Mouse (Mus musculus) MEL (cell line): ENCODE data around the gene Smchd1. TPM values are rescaled to one million over a fixed set of nuclear protein-coding genes. Genes with fewer than 3 reads are reported as not detected.

Source experiments
- DNase-seq: peaks from one replicate; pipeline ENCODE4 v3.0.0; 2011; ENCODE audit warnings: low read depth, low spot score
- H3K27ac ChIP-seq: 2 replicates; pipeline ENCODE4 v1.5.1; 2012; ENCODE audit warnings: low read depth, mild to moderate bottlenecking, control low read depth, low read length, moderate library complexity; ENCODE audit not compliant: control insufficient read depth
- H3K27me3 ChIP-seq, 2 experiments: fragments of 150-350 bp in 1 of 2; sonication (generic) in 1 of 2; 2 replicates each; pipeline ENCODE4 v1.6.1; 2012; ENCODE audit warnings: low read length in 2 of 2, mild to moderate bottlenecking in 2 of 2, improper control_type of control experiment in 1 of 2, moderate library complexity in 1 of 2; ENCODE audit not compliant: insufficient read depth in 2 of 2, control insufficient read depth in 1 of 2
- H3K36me3 ChIP-seq, 2 experiments: 2 replicates each; pipeline ENCODE4 v1.6.1; 2012 to 2014; ENCODE audit warnings: low read length in 2 of 2, improper control_type of control experiment in 1 of 2, inconsistent platforms in 1 of 2, mild to moderate bottlenecking in 1 of 2; ENCODE audit not compliant: insufficient read depth in 2 of 2, control insufficient read depth in 1 of 2
- H3K4me1 ChIP-seq, 2 experiments: fragments of 150-350 bp in 1 of 2; sonication (generic) in 1 of 2; 2 replicates each; pipeline ENCODE4 v1.6.1; 2012; ENCODE audit warnings: low read length in 2 of 2, improper control_type of control experiment in 1 of 2, mild to moderate bottlenecking in 1 of 2; ENCODE audit not compliant: insufficient read depth in 2 of 2, control insufficient read depth in 1 of 2
- H3K4me3 ChIP-seq, 2 experiments: fragments of 150-350 bp in 1 of 2; sonication (generic) in 1 of 2; 2 replicates each; pipeline ENCODE4 v1.5.1; 2012; ENCODE audit warnings: low read depth in 2 of 2, low read length in 2 of 2, mild to moderate bottlenecking in 2 of 2, moderate library complexity in 2 of 2, control low read depth in 1 of 2, improper control_type of control experiment in 1 of 2; ENCODE audit not compliant: control insufficient read depth in 1 of 2, insufficient read depth in 1 of 2
- H3K79me2 ChIP-seq: 2 replicates; pipeline ENCODE4 v1.6.1; 2012; ENCODE audit warnings: mild to moderate bottlenecking, low read length, moderate library complexity; ENCODE audit not compliant: control insufficient read depth, poor library complexity, insufficient read depth
- H3K9ac ChIP-seq: 2 replicates; pipeline ENCODE4 v1.6.1; 2012; ENCODE audit warnings: low read depth, mild to moderate bottlenecking, control low read depth, low read length, moderate library complexity; ENCODE audit not compliant: control insufficient read depth, poor library complexity, severe bottlenecking
- H3K9me3 ChIP-seq: fragments of 150-350 bp; sonication (generic); replicated peaks from 2 replicates; pipeline ENCODE4 v1.6.1; 2012; ENCODE audit warnings: mild to moderate bottlenecking, low read length, improper control_type of control experiment, moderate library complexity; ENCODE audit not compliant: insufficient read depth
- BHLHE40 ChIP-seq: IDR thresholded peaks from 2 replicates; pipeline ENCODE4 v1.6.1; 2012; ENCODE audit warnings: low read depth, mild to moderate bottlenecking, inconsistent platforms, low read length, improper control_type of control experiment, borderline replicate concordance
- ELF1 ChIP-seq: IDR thresholded peaks from 2 replicates; pipeline ENCODE4 v1.6.1; 2014; ENCODE audit warnings: low read depth, mild to moderate bottlenecking, inconsistent platforms, low read length, improper control_type of control experiment, moderate library complexity
- EP300 ChIP-seq, 2 experiments: IDR thresholded peaks; 2 replicates each; pipeline ENCODE4 v1.6.1; 2011; ENCODE audit warnings: improper control_type of control experiment in 2 of 2, low read length in 2 of 2, low read depth in 1 of 2, mild to moderate bottlenecking in 1 of 2
- GABPA ChIP-seq: IDR thresholded peaks from 2 replicates; pipeline ENCODE4 v1.6.1; 2012; ENCODE audit warnings: low read depth, mild to moderate bottlenecking, inconsistent platforms, low read length, improper control_type of control experiment, moderate library complexity
- MAX ChIP-seq: IDR thresholded peaks from 2 replicates; pipeline ENCODE4 v1.6.1; 2011; ENCODE audit warnings: low read length, improper control_type of control experiment
- MXI1 ChIP-seq: IDR thresholded peaks from 2 replicates; pipeline ENCODE4 v1.6.1; 2011; ENCODE audit warnings: mild to moderate bottlenecking, low read depth, low read length, improper control_type of control experiment
- TCF12 ChIP-seq: IDR thresholded peaks from 2 replicates; pipeline ENCODE4 v1.6.1; 2014; ENCODE audit warnings: low read depth, mild to moderate bottlenecking, inconsistent platforms, low read length, improper control_type of control experiment, moderate library complexity
- USF2 ChIP-seq, 2 experiments: IDR thresholded peaks; 2 replicates each; pipeline ENCODE4 v1.6.1; 2011 to 2012; ENCODE audit warnings: improper control_type of control experiment in 2 of 2, low read length in 2 of 2, borderline replicate concordance in 1 of 2, inconsistent platforms in 1 of 2, low read depth in 1 of 2, mild to moderate bottlenecking in 1 of 2; ENCODE audit not compliant: insufficient read depth in 1 of 2
- polyA plus RNA-seq, 2 experiments: library from polyadenylated mRNA; stranded (reverse) in 1 of 2; unstranded in 1 of 2; fragments of >175 nt in 1 of 2; fragments of >200 nt in 1 of 2; gene quantifications; 2 replicates each; pipeline versions ENCODE4 v1.2.1 to v1.2.4; 2012; ENCODE audit warnings: low replicate concordance in 2 of 2, low read depth in 1 of 2; ENCODE audit not compliant: insufficient read length in 2 of 2, insufficient read depth in 1 of 2, missing spikeins in 1 of 2
- total RNA-seq: library from RNA; depleted of rRNA; stranded (reverse); fragments of 300-350 nt; gene quantifications from 2 replicates; pipeline ENCODE4 v1.2.3, GENCODE M21; 2012; rRNA removed

The Smchd1 gene
- total and polyA plus RNA-seq, 3 experiments, result 43.6 to 164 (median 45.7) TPM

GRCm38 (mm10) chr17:71294570-71294969 is 180.6 kb downstream of the Smchd1 start:
- H3K9ac ChIP-seq, result no peak overlapping the region
- peaks cover 5% of the 10 kb centered on the region; the same call in 1 of the 2 replicates for H3K79me2 ChIP-seq
- peaks cover 6 to 44% of the 10 kb centered on the region in 2 experiments for H3K36me3 ChIP-seq
- H3K4me3 ChIP-seq, result no peak overlapping the region
- no peak overlapping the region for H3K27ac ChIP-seq
- H3K9me3 ChIP-seq, result no peaks in the 10 kb centered on the region
- TF ChIP-seq TCF12 (peak; percentile 22; the same call in 1 of the 2 replicates), USF2 (IDR thresholded peaks at IDR 0.05; ENCODE audit: borderline replicate concordance in 1 of 2, insufficient read depth in 1 of 2, low read depth in 1 of 2, low read length in 2 of 2) (no peak), ELF1 (no peak), GABPA (no peak), EP300 (IDR thresholded peaks at IDR 0.05; ENCODE audit: low read depth in 1 of 2, low read length in 2 of 2) (peak in 1 of 2 experiments; percentile 33; a peak in 1 of 4 replicates), MXI1 (peak; percentile 46; the same call in 1 of the 2 replicates), MAX (peak; percentile 72; the same call in 1 of the 2 replicates), BHLHE40 (peak; percentile 91)
- TF ChIP-seq, all 39 proteins: peak for 5
- no peak for DNase-seq
- no peaks in the 10 kb centered on the region for H3K27me3 ChIP-seq
- peaks cover 36 to 41% of the 10 kb centered on the region in 2 experiments for H3K4me1 ChIP-seq

Other genes with a start within 250 kb of the Smchd1 start
- 76.6 and 92.6 TPM in 2 replicates for gene Emilin2, start 163.4 kb downstream of the Smchd1 start, total RNA-seq
- 10 to 100 TPM; 37.4 to 95.5 TPM for gene Emilin2, start 163.4 kb downstream of the Smchd1 start, polyA plus RNA-seq
- gene Gm4707, start 15.4 kb downstream of the Smchd1 start, total RNA-seq, result 1.0 and 1.1 TPM in 2 replicates
- under 1 TPM in 1 of 2 experiments, not detected in 1; 0.26 TPM for gene Gm4707, start 15.4 kb downstream of the Smchd1 start, polyA plus RNA-seq
- 26.0 and 28.0 TPM in 2 replicates for gene Ndc80, start 51.5 kb upstream of the Smchd1 start, total RNA-seq
- gene Ndc80, start 51.5 kb upstream of the Smchd1 start, polyA plus RNA-seq, result 10 to 100 TPM in 1 of 2 experiments, not detected in 1; 28.3 TPM
- 0.20 and 0.23 TPM in 2 replicates for gene Spdya, start 76.7 kb upstream of the Smchd1 start, total RNA-seq
- under 1 TPM in 1 of 2 experiments, not detected in 1; 0.46 TPM for gene Spdya, start 76.7 kb upstream of the Smchd1 start, polyA plus RNA-seq
- gene Wdr43, start 140.6 kb upstream of the Smchd1 start, total RNA-seq, result 243 and 249 TPM in 2 replicates
- 100 to 1,000 TPM; 175 to 393 TPM for gene Wdr43, start 140.6 kb upstream of the Smchd1 start, polyA plus RNA-seq
- not detected in 2 replicates for gene Togaram2, start 197.9 kb upstream of the Smchd1 start, total RNA-seq
- gene Togaram2, start 197.9 kb upstream of the Smchd1 start, polyA plus RNA-seq, result not detected